Mouse (Mus musculus) intestine, embryonic 14.5 days (tissue): Measurements from ENCODE around the gene Mdm4. TPM values are rescaled to one million over a fixed set of nuclear protein-coding genes. Genes with fewer than 3 reads are reported as not detected.

ENCODE experiments used
- ATAC-seq: fragments of 200-750 bp; cut with Nextera tagmentation; replicated peaks from 2 replicates; pipeline ENCODE4 v1.8.0; 2017; ENCODE audit warnings: low read depth, moderate number of reproducible peaks, moderate TSS enrichment, moderate library complexity; ENCODE audit not compliant: low FRiP score, low TSS enrichment
- DNase-seq: peaks from one replicate; pipeline ENCODE4 v3.0.0-alpha.2; 2018; ENCODE audit warnings: low spot score
- H3K27ac ChIP-seq: fragments of 300-500 bp; sonication (generic); 2 replicates; pipeline ENCODE4 v1.5.1; 2014; ENCODE audit warnings: low read depth, mild to moderate bottlenecking, control low read depth
- H3K27me3 ChIP-seq: fragments of 300-500 bp; sonication (generic); replicated peaks from 2 replicates; pipeline ENCODE4 v1.6.1; 2014; ENCODE audit warnings: low read length, control low read depth; ENCODE audit not compliant: control insufficient read depth, insufficient read depth
- H3K36me3 ChIP-seq: fragments of 300-500 bp; sonication (generic); 2 replicates; pipeline ENCODE4 v1.6.1; 2014; ENCODE audit warnings: low read length, control low read depth; ENCODE audit not compliant: control insufficient read depth, insufficient read depth
- H3K4me1 ChIP-seq: fragments of 300-500 bp; sonication (generic); replicated peaks from 2 replicates; pipeline ENCODE4 v1.6.1; 2014; ENCODE audit warnings: low read length, control low read depth, mixed read lengths; ENCODE audit not compliant: control insufficient read depth, insufficient read depth
- H3K4me2 ChIP-seq: fragments of 300-500 bp; sonication (generic); 2 replicates; pipeline ENCODE4 v1.6.1; 2014; ENCODE audit warnings: low read length
- H3K4me3 ChIP-seq: fragments of 300-500 bp; sonication (generic); 2 replicates; pipeline ENCODE4 v1.5.1; 2014; ENCODE audit warnings: low read depth, low read length, control low read depth, mixed read lengths
- H3K9ac ChIP-seq: fragments of 300-500 bp; sonication (generic); 2 replicates; pipeline ENCODE4 v1.6.1; 2014; ENCODE audit warnings: mild to moderate bottlenecking, low read length
- H3K9me3 ChIP-seq: fragments of 300-500 bp; sonication (generic); 2 replicates; pipeline ENCODE4 v1.6.1; 2016; ENCODE audit warnings: low read length, control low read depth; ENCODE audit not compliant: control insufficient read depth
- WGBS: fragments of 180-500 bp; shearing (Covaris S2); extraction: QIAGEN DNeasy Blood & Tissue Kit; methylation state at CpG from one replicate; pipeline ENCODE4 v1.1.7; 2014; 5-methylcytosine and 5-hydroxymethylcytosine counted together
- polyA plus RNA-seq: library from polyadenylated mRNA; unstranded; fragments of >200 nt; fragmentation: Nextera tagmentation; extraction: Ambion mirVana; gene quantifications from 2 replicates; pipeline ENCODE4 v1.2.1, GENCODE M21; 2014

Mdm4 gene
- polyA plus RNA-seq, 1 experiment from 2014 or later = 49.7 TPM

DNA sequence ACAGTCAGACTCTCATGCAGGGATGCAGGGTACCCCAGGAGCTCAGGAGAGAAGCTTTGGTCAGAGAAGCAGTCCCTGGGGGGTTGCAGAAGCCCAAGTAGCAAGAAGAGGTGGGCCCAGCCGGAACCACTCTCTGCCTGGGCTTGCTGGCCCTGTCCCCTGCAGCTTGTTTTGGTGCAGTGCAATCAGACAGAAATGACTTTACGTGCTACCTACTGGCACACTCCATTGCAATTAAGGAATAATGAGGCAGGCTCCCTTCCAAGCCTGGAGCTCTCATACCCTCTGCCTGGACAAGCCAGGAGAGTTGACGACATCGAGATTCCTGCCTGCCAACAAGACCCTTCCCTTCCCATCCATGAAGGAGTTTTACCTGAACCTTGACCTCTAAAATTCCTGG is 100.1 kb downstream of the Mdm4 start:
- H3K36me3 ChIP-seq = no peaks in the 10 kb centered on the region
- H3K4me3 ChIP-seq = no peak overlapping the region
- no peak for DNase-seq
- no peak overlapping the region for H3K27ac ChIP-seq
- H3K9ac ChIP-seq = no peak overlapping the region
- WGBS = 84% methylated on average over 4 of the region's 4 CpGs
- no peak overlapping the region for H3K4me2 ChIP-seq
- ATAC-seq = no peak
- no peaks in the 10 kb centered on the region for H3K9me3 ChIP-seq
- no peaks in the 10 kb centered on the region for H3K27me3 ChIP-seq
- no peaks in the 10 kb centered on the region for H3K4me1 ChIP-seq

DNA sequence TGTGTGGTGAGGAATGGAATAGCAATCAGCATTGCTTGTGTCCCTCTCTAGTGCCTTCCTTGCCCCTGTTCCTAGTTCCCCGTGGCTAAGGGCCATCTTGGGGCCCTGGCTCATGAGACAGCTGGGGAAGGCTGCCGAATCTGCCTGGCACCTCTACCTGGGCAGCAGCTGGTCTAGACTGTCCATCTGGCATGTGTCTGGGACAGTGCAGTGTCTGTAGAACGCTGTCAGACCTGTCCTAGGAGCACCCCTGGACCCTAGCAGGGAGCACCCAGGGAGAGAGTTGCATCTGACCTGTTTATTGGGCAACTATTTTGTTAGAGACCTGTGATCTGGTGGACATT is 101.5 kb downstream of the Mdm4 start:
- H3K27ac ChIP-seq = no peak overlapping the region
- 54% methylated on average over 3 of the region's 3 CpGs for WGBS
- no peaks in the 10 kb centered on the region for H3K27me3 ChIP-seq
- no peaks in the 10 kb centered on the region for H3K9me3 ChIP-seq
- H3K4me1 ChIP-seq = no peaks in the 10 kb centered on the region
- H3K9ac ChIP-seq = no peak overlapping the region
- no peak overlapping the region for H3K4me2 ChIP-seq
- DNase-seq = no peak
- H3K4me3 ChIP-seq = no peak overlapping the region
- H3K36me3 ChIP-seq = no peaks in the 10 kb centered on the region
- ATAC-seq = no peak

DNA sequence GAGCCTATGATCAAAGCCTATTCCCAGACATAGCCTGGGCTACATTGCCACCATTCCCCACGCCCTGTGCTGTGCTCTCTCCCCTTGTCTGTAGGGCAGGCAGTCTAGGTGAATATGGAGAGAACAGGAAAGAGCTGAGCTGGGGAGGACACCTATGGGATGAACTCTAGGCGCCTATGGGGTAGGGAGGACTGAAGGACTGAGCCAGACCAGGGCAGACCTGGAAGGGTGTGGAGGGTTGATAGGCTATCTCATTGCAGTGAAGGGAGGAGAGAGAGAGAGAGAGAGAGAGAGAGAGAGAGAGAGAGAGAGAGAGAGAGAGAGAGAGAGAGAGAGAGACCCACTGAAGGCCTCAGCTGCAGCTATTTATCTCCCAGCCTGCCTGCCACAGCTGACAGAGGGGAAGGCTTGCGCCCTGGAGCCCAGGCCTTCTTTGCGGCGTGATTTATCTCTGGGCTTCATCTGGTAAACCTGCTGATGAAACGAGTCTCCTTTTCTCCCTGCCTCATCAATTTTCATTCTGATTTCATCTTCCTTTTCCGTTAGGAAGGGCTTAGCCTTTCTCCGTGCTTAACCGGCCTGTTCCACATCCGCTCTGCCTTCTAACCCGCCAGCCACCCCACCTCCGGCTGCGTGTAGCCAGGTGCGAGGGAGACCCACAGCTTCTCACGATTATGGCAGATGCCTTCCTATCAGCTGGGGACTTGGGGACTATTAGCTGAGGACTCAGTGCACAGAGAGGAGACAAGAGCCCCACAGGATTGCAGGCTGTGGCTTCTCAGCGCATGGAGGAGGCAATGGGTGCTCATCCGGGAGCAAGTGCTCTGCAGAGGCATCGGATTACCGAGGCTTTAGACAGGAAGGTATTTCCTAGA is 102.1 kb downstream of the Mdm4 start:
- no peaks in the 10 kb centered on the region for H3K9me3 ChIP-seq
- no peak for DNase-seq
- ATAC-seq = no peak
- H3K4me3 ChIP-seq = no peak overlapping the region
- H3K36me3 ChIP-seq = no peaks in the 10 kb centered on the region
- 30% methylated on average over 19 of the region's 19 CpGs for WGBS
- H3K27me3 ChIP-seq = no peaks in the 10 kb centered on the region
- H3K27ac ChIP-seq = no peak overlapping the region
- H3K4me1 ChIP-seq = no peaks in the 10 kb centered on the region
- H3K4me2 ChIP-seq = no peak overlapping the region
- no peak overlapping the region for H3K9ac ChIP-seq

DNA sequence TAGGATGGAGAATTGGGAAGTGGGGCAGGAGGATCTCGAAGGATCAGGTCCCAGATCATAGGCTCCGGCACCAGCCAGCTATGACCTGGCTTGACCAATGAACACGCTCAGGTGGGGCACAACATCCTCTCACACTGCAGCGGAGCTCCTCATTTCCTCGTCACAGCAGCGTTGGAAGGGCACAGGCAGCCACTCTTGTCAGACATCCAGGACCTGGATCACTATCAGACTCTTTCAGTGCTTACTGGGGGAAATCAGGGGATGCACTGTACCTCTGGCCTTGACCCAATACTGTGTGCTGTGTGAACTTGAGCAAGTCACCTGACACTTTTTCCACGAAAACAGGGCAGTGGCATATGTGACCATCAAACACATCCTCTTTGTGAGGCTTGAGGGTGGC is 105.1 kb downstream of the Mdm4 start:
- no peak overlapping the region for H3K9ac ChIP-seq
- WGBS = 78% methylated on average over 7 of the region's 7 CpGs
- ATAC-seq = no peak

DNA sequence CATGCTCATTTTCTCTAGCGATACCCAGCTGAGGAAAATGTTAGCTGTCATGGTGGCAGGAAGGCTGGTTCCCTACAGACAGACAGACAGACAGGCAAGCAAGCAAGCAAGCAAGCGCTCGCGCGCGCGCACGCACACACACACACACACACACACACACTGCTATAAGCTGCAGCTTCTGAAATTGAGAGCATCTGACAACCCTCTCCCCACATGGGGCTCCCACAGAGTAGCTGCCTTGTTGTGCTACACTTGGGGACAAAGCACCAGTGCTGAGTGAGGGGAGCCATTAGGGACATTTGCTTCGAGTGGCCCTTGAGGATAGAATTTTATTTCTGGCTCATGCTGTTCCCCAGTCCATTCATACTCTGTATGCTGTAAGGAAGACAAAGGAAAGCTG is 108.1 kb downstream of the Mdm4 start:
- WGBS = 90% methylated on average over 9 of the region's 9 CpGs
- no peak for DNase-seq
- H3K9ac ChIP-seq = no peak overlapping the region
- H3K4me1 ChIP-seq = no peaks in the 10 kb centered on the region
- H3K27me3 ChIP-seq = no peaks in the 10 kb centered on the region
- no peaks in the 10 kb centered on the region for H3K9me3 ChIP-seq
- no peak for ATAC-seq
- no peaks in the 10 kb centered on the region for H3K36me3 ChIP-seq
- no peak overlapping the region for H3K27ac ChIP-seq
- no peak overlapping the region for H3K4me2 ChIP-seq
- no peak overlapping the region for H3K4me3 ChIP-seq

More for the DNA sequence above, 105.1 kb downstream of the Mdm4 start:
- no peaks in the 10 kb centered on the region for H3K36me3 ChIP-seq
- H3K4me2 ChIP-seq = no peak overlapping the region
- no peaks in the 10 kb centered on the region for H3K9me3 ChIP-seq
- no peaks in the 10 kb centered on the region for H3K27me3 ChIP-seq
- no peak for DNase-seq
- H3K27ac ChIP-seq = no peak overlapping the region
- no peak overlapping the region for H3K4me3 ChIP-seq
- no peaks in the 10 kb centered on the region for H3K4me1 ChIP-seq

DNA sequence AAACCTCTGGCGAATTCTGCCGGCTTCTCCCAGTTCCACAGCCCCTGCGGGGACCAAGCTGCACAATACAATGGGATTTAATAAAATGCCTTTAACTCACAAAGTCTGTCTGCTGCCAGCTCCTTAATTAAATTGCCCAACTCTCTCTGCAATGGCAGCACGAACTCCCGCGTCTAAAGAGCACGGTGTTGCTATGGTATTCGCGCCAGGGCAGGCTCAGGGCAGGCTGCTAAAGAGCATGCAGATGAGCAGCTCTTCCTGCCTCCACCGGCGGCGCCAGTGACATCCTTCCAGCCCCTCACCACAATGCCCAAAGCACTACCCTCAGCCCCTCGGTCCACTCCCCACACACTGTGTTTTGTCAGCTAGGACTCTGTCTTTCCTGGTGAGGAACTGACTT is 109.3 kb downstream of the Mdm4 start:
- Histone ChIP-seq H3K4me1 (no peaks in the 10 kb centered on the region), H3K9me3 (no peaks in the 10 kb centered on the region), H3K27ac (no peak overlapping the region), H3K27me3 (no peaks in the 10 kb centered on the region), H3K4me2 (no peak overlapping the region), H3K4me3 (no peak overlapping the region), H3K36me3 (no peaks in the 10 kb centered on the region), H3K9ac (0 out of 2 replicates have a peak overlapping the region, but pooled peaks have one; percentile 4)
- ATAC-seq (no peak), DNase-seq (peak; percentile 56)
- 10% methylated on average over 13 of the region's 13 CpGs for WGBS

DNA sequence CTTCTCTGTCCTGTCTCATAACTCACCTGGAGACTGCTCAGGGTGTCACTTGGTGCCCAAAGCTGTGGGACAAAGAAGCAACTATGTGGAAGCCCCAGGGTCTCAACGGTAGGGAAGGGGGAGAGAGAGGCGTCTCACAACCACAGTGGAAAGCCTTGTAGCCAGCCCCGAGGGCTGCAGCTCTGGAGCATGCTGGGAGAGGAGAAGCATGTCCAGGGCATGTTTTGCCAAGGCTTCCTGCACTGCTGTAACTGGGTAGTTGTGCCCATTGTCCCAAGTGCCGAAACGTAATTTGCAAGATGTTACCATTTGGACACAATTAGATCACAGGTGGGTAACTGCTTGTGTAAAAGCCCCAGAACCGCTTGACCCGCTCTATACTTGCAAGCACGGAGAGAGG is 111.1 kb downstream of the Mdm4 start:
- 90% methylated on average over 8 of the region's 8 CpGs for WGBS
- H3K36me3 ChIP-seq = no peaks in the 10 kb centered on the region

DNA sequence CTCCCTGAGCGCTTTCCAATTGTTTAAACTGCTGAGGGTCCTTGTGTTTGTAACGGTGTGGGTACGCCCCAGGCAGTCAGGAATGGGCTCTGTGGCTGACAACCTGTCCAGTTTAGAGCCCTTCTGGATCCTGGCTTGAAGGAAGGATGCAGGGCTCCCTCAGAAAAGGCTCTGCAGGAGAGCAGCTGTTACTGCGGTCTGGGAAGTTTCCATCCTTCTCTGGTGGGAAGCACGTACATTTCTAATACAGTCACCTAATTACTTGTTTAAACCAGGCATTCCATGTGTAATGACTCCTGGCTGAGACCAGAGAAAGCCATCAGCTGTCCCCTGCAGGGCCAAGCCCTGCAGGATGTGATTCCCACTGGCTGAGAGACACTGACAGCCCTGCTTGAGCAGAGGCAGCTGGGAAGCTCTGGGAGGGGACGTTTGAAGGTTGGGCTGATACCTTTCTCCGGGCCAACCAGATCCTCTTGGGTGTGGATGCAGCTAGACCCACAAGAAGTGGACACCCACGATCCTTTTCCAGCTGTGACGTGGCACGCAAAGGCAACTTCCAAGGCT is 112.2 kb downstream of the Mdm4 start:
- no peak overlapping the region for H3K4me2 ChIP-seq
- DNase-seq (no peak), ATAC-seq (0 out of 2 replicates have a peak, but pooled peaks have one; percentile 42)
- no peak overlapping the region for H3K27ac ChIP-seq
- WGBS = 20% methylated on average over 10 of the region's 10 CpGs
- H3K9me3 ChIP-seq = no peaks in the 10 kb centered on the region
- H3K4me1 ChIP-seq = no peaks in the 10 kb centered on the region
- no peak overlapping the region for H3K9ac ChIP-seq
- no peaks in the 10 kb centered on the region for H3K36me3 ChIP-seq
- H3K4me3 ChIP-seq = no peak overlapping the region
- H3K27me3 ChIP-seq = no peaks in the 10 kb centered on the region

More for the DNA sequence above, 111.1 kb downstream of the Mdm4 start:
- Histone ChIP-seq H3K9ac (no peak overlapping the region), H3K27ac (no peak overlapping the region), H3K4me2 (no peak overlapping the region), H3K27me3 (no peaks in the 10 kb centered on the region), H3K9me3 (no peaks in the 10 kb centered on the region), H3K4me3 (no peak overlapping the region), H3K4me1 (no peaks in the 10 kb centered on the region)
- ATAC-seq (no peak), DNase-seq (no peak)

DNA sequence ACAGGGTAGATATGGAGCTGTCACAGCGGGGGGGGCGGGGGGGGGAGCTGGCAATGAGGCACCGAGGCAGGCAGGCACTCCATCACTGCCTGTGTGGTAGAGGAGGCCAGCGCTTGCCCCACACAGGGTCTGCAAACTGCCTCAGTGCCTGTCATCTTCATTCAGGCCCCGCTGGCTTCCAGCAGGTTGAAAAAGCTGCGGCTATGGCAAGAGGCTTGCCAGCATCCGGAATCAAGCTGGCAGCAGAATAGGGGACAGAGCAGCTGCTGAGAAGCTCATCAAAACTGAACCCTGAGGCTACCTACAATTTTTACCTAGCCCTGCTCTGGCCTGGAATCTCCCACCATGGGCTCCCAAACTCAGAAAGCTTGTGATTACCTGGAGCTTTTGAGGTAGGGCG is 112.8 kb downstream of the Mdm4 start:
- ATAC-seq (no peak), DNase-seq (no peak)
- Histone ChIP-seq H3K27me3 (no peaks in the 10 kb centered on the region), H3K27ac (no peak overlapping the region), H3K36me3 (no peaks in the 10 kb centered on the region), H3K9ac (no peak overlapping the region), H3K9me3 (no peaks in the 10 kb centered on the region), H3K4me2 (no peak overlapping the region), H3K4me1 (no peaks in the 10 kb centered on the region), H3K4me3 (no peak overlapping the region)
- 22% methylated on average over 8 of the region's 8 CpGs for WGBS
